Mouse (Mus musculus): Measurements from ENCODE around the gene Ldb2. TPM values are rescaled to one million over a fixed set of nuclear protein-coding genes. Genes with fewer than 3 reads are reported as not detected.

Gene Ldb2
- polyA plus RNA-seq, 1 experiment = not detected

- Histone ChIP-seq H3K36me3 (ENCODE audit: control insufficient read depth, insufficient read depth) (no peaks in the 10 kb centered on the region), H3K27me3 (ENCODE audit: control insufficient read depth, insufficient read depth, insufficient read length) (no peaks in the 10 kb centered on the region)
- TF ChIP-seq CEBPB (IDR thresholded peaks at IDR 0.05; ENCODE audit: low read depth) = no peak
- no peak for TF ChIP-seq USF1 (IDR thresholded peaks at IDR 0.05; ENCODE audit: low read depth)
- no peak for TF ChIP-seq MAX (IDR thresholded peaks at IDR 0.05)
- TF ChIP-seq FOSL1 (IDR thresholded peaks at IDR 0.05; ENCODE audit: insufficient read depth, low read length, poor library complexity, severe bottlenecking) = no peak
- no peak for TF ChIP-seq CTCF (IDR thresholded peaks at IDR 0.05; ENCODE audit: control insufficient read depth, insufficient read depth, insufficient read length)
- no peak for TF ChIP-seq MYOG (IDR thresholded peaks at IDR 0.05; ENCODE audit: control insufficient read depth, extremely low read depth, insufficient read length)
- no peak for TF ChIP-seq MYOD1 (IDR thresholded peaks at IDR 0.05; ENCODE audit: control insufficient read depth, insufficient read length, low read depth)
Measured at GRCm38 (mm10) chr5:44529466-44529865, 270.0 kb downstream of the Ldb2 start.

GRCm38 (mm10) chr5:44529001-44529400 lies 270.5 kb downstream of the Ldb2 start:
- Histone ChIP-seq H3K79me2 (ENCODE audit: control insufficient read depth, insufficient read depth) (no peaks in the 10 kb centered on the region), H3K27me3 (ENCODE audit: control insufficient read depth, insufficient read depth, insufficient read length) (no peaks in the 10 kb centered on the region), H3K4me3 (ENCODE audit: insufficient read depth, poor library complexity, severe bottlenecking) (no peak overlapping the region), H3K79me3 (ENCODE audit: low read depth) (no peaks in the 10 kb centered on the region), H3K36me3 (ENCODE audit: control insufficient read depth, insufficient read depth) (no peaks in the 10 kb centered on the region), H3ac (ENCODE audit: control insufficient read depth, insufficient read length, low read depth) (no peak overlapping the region)
- TF ChIP-seq CEBPB (IDR thresholded peaks at IDR 0.05; ENCODE audit: low read depth) = no peak
- TF ChIP-seq MYOG (IDR thresholded peaks at IDR 0.05; ENCODE audit: control insufficient read depth, extremely low read depth, insufficient read length) = no peak
- TF ChIP-seq MAX (IDR thresholded peaks at IDR 0.05) = no peak
- no peak for TF ChIP-seq USF1 (IDR thresholded peaks at IDR 0.05; ENCODE audit: low read depth)
- no peak for TF ChIP-seq FOSL1 (IDR thresholded peaks at IDR 0.05; ENCODE audit: insufficient read depth, low read length, poor library complexity, severe bottlenecking)
- no peak for TF ChIP-seq CTCF (IDR thresholded peaks at IDR 0.05; ENCODE audit: control insufficient read depth, insufficient read depth, insufficient read length)
- TF ChIP-seq MYOD1 (IDR thresholded peaks at IDR 0.05; ENCODE audit: control insufficient read depth, insufficient read length, low read depth) = no peak

More at GRCm38 (mm10) chr5:44529466-44529865, 270.0 kb downstream of the Ldb2 start:
- Histone ChIP-seq H3K79me2 (ENCODE audit: control insufficient read depth, insufficient read depth) (no peaks in the 10 kb centered on the region), H3K79me3 (ENCODE audit: low read depth) (no peaks in the 10 kb centered on the region), H3ac (ENCODE audit: control insufficient read depth, insufficient read length, low read depth) (no peak overlapping the region), H3K4me3 (ENCODE audit: insufficient read depth, poor library complexity, severe bottlenecking) (no peak overlapping the region)

- Histone ChIP-seq H3K27me3 (ENCODE audit: control insufficient read depth, insufficient read depth, insufficient read length) (no peaks in the 10 kb centered on the region), H3K79me2 (ENCODE audit: control insufficient read depth, insufficient read depth) (no peaks in the 10 kb centered on the region), H3K4me3 (ENCODE audit: insufficient read depth, poor library complexity, severe bottlenecking) (no peak overlapping the region), H3K36me3 (ENCODE audit: control insufficient read depth, insufficient read depth) (no peaks in the 10 kb centered on the region), H3K79me3 (ENCODE audit: low read depth) (no peaks in the 10 kb centered on the region), H3ac (ENCODE audit: control insufficient read depth, insufficient read length, low read depth) (no peak overlapping the region)
- no peak for TF ChIP-seq MYOG (IDR thresholded peaks at IDR 0.05; ENCODE audit: control insufficient read depth, extremely low read depth, insufficient read length)
- TF ChIP-seq CEBPB (IDR thresholded peaks at IDR 0.05; ENCODE audit: low read depth) = no peak
- no peak for TF ChIP-seq MAX (IDR thresholded peaks at IDR 0.05)
- TF ChIP-seq CTCF (IDR thresholded peaks at IDR 0.05; ENCODE audit: control insufficient read depth, insufficient read depth, insufficient read length) = no peak
Measured at GRCm38 (mm10) chr5:44505221-44505620, 294.3 kb downstream of the Ldb2 start.

- Histone ChIP-seq H3K27me3 (ENCODE audit: control insufficient read depth, insufficient read depth, insufficient read length) (no peaks in the 10 kb centered on the region), H3K4me3 (ENCODE audit: insufficient read depth, poor library complexity, severe bottlenecking) (no peak overlapping the region), H3K79me3 (ENCODE audit: low read depth) (no peaks in the 10 kb centered on the region), H3K36me3 (ENCODE audit: control insufficient read depth, insufficient read depth) (no peaks in the 10 kb centered on the region), H3K79me2 (ENCODE audit: control insufficient read depth, insufficient read depth) (no peaks in the 10 kb centered on the region), H3ac (ENCODE audit: control insufficient read depth, insufficient read length, low read depth) (no peak overlapping the region)
- TF ChIP-seq CEBPB (IDR thresholded peaks at IDR 0.05; ENCODE audit: low read depth) (no peak), CTCF (IDR thresholded peaks at IDR 0.05; ENCODE audit: control insufficient read depth, insufficient read depth, insufficient read length) (no peak), MYOD1 (IDR thresholded peaks at IDR 0.05; ENCODE audit: control insufficient read depth, insufficient read length, low read depth) (no peak), FOSL1 (IDR thresholded peaks at IDR 0.05; ENCODE audit: insufficient read depth, low read length, poor library complexity, severe bottlenecking) (no peak), MYOG (IDR thresholded peaks at IDR 0.05; ENCODE audit: control insufficient read depth, extremely low read depth, insufficient read length) (no peak), MAX (IDR thresholded peaks at IDR 0.05) (no peak), USF1 (IDR thresholded peaks at IDR 0.05; ENCODE audit: low read depth) (no peak)
Measured at GRCm38 (mm10) chr5:44504786-44505185, 294.7 kb downstream of the Ldb2 start.

GRCm38 (mm10) chr5:44498229-44498628 lies 301.3 kb downstream of the Ldb2 start:
- Histone ChIP-seq H3K4me3 (ENCODE audit: insufficient read depth, poor library complexity, severe bottlenecking) (no peak overlapping the region), H3ac (ENCODE audit: control insufficient read depth, insufficient read length, low read depth) (no peak overlapping the region), H3K36me3 (ENCODE audit: control insufficient read depth, insufficient read depth) (no peaks in the 10 kb centered on the region), H3K27me3 (ENCODE audit: control insufficient read depth, insufficient read depth, insufficient read length) (no peaks in the 10 kb centered on the region), H3K79me3 (ENCODE audit: low read depth) (no peaks in the 10 kb centered on the region), H3K79me2 (ENCODE audit: control insufficient read depth, insufficient read depth) (no peaks in the 10 kb centered on the region)
- TF ChIP-seq CTCF (IDR thresholded peaks at IDR 0.05; ENCODE audit: control insufficient read depth, insufficient read depth, insufficient read length) (no peak), MYOD1 (IDR thresholded peaks at IDR 0.05; ENCODE audit: control insufficient read depth, insufficient read length, low read depth) (no peak), MAX (IDR thresholded peaks at IDR 0.05) (no peak), CEBPB (IDR thresholded peaks at IDR 0.05; ENCODE audit: low read depth) (no peak), FOSL1 (IDR thresholded peaks at IDR 0.05; ENCODE audit: insufficient read depth, low read length, poor library complexity, severe bottlenecking) (no peak), MYOG (IDR thresholded peaks at IDR 0.05; ENCODE audit: control insufficient read depth, extremely low read depth, insufficient read length) (no peak), USF1 (IDR thresholded peaks at IDR 0.05; ENCODE audit: low read depth) (no peak)

- H3K27me3 ChIP-seq (ENCODE audit: control insufficient read depth, insufficient read depth, insufficient read length) = no peaks in the 10 kb centered on the region
- H3ac ChIP-seq (ENCODE audit: control insufficient read depth, insufficient read length, low read depth) = no peak overlapping the region
- TF ChIP-seq MYOD1 (IDR thresholded peaks at IDR 0.05; ENCODE audit: control insufficient read depth, insufficient read length, low read depth) = no peak
- no peak overlapping the region for H3K4me3 ChIP-seq (ENCODE audit: insufficient read depth, poor library complexity, severe bottlenecking)
- H3K79me2 ChIP-seq (ENCODE audit: control insufficient read depth, insufficient read depth) = no peaks in the 10 kb centered on the region
- no peaks in the 10 kb centered on the region for H3K36me3 ChIP-seq (ENCODE audit: control insufficient read depth, insufficient read depth)
- no peaks in the 10 kb centered on the region for H3K79me3 ChIP-seq (ENCODE audit: low read depth)
Measured at GRCm38 (mm10) chr5:44496854-44497253, 302.6 kb downstream of the Ldb2 start.
